Mouse (Mus musculus) G1E (cell line): ENCODE data around the gene Larp4b.

Experiments
- CTCF ChIP-seq: IDR thresholded peaks from 2 replicates; pipeline ENCODE4 v1.5.1; 2012; ENCODE audit warnings: low read depth, low read length, inconsistent platforms, mixed read lengths
- TAL1 ChIP-seq: conservative IDR thresholded peaks from 2 replicates; pipeline ENCODE4 v1.6.1; 2012; ENCODE audit warnings: low read depth, low read length, inconsistent platforms, mixed read lengths

DNA sequence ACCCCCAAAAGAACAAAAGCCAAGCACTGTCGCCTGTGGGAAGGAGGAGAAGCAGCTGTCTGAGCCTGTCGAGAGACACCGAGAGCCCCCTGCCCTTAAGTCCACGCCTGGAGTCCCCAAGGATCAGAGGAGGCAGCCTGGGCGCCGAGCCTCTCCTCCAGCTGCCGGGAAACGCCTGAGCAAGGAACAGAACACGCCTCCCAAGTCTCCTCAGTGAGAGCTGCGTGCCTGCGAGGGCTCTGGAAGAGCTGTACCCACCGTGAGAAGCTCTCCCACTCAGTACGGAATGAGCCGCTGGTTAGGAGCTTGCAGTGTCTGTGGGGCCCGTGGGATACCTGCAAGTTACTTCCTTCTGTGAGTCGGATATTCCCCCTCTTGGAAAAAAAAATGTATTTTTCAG lies 77.0 kb downstream of the Larp4b start:
- TF ChIP-seq CTCF (no peak), TAL1 (no peak)
